Mouse (Mus musculus) heart, postnatal 0 days (tissue): Measurements from ENCODE around the gene Fbxo21. TPM values are rescaled to one million over a fixed set of nuclear protein-coding genes. Genes with fewer than 3 reads are reported as not detected.

Experiments used
- ATAC-seq: fragments of 200-750 bp; cut with Nextera tagmentation; 2 replicates; pipeline ENCODE4 v1.8.0; 2017; ENCODE audit warnings: low read depth, moderate number of reproducible peaks, moderate library complexity; ENCODE audit not compliant: insufficient read depth
- DNase-seq: peaks from one replicate; pipeline ENCODE4 v3.0.0-alpha.2; 2016; ENCODE audit warnings: low spot score
- H3K27ac ChIP-seq: fragments of 300-500 bp; sonication (generic); 2 replicates; pipeline ENCODE4 v1.5.1; 2014; ENCODE audit warnings: low read depth, mild to moderate bottlenecking
- H3K27me3 ChIP-seq: fragments of 300-500 bp; sonication (generic); 2 replicates; pipeline ENCODE4 v1.6.1; 2014; ENCODE audit warnings: low read length, mixed read lengths; ENCODE audit not compliant: control insufficient read depth, insufficient read depth
- H3K36me3 ChIP-seq: fragments of 300-500 bp; sonication (generic); replicated peaks from 2 replicates; pipeline ENCODE4 v1.6.1; 2014; ENCODE audit warnings: low read length, mixed read lengths; ENCODE audit not compliant: control insufficient read depth, insufficient read depth
- H3K4me1 ChIP-seq: fragments of 300-500 bp; sonication (generic); 2 replicates; pipeline ENCODE4 v1.6.1; 2014; ENCODE audit warnings: antibody characterized with exemption; ENCODE audit not compliant: control insufficient read depth, insufficient read depth
- H3K4me2 ChIP-seq: fragments of 300-500 bp; sonication (generic); 2 replicates; pipeline ENCODE4 v1.6.1; 2014; ENCODE audit warnings: low read depth, mild to moderate bottlenecking, low read length, moderate library complexity
- H3K4me3 ChIP-seq: fragments of 300-500 bp; sonication (generic); 2 replicates; pipeline ENCODE4 v1.5.1; 2014; ENCODE audit warnings: low read depth, low read length
- H3K9ac ChIP-seq: fragments of 300-500 bp; sonication (generic); replicated peaks from 2 replicates; pipeline ENCODE4 v1.6.1; 2014; ENCODE audit warnings: low read depth, low read length, mixed read lengths
- H3K9me3 ChIP-seq: fragments of 300-500 bp; sonication (generic); replicated peaks from 2 replicates; pipeline ENCODE4 v1.6.1; 2016; ENCODE audit warnings: low read length; ENCODE audit not compliant: control insufficient read depth
- CTCF ChIP-seq: IDR thresholded peaks from 2 replicates; pipeline ENCODE4 v1.5.1; 2016; ENCODE audit warnings: antibody characterized with exemption, control low read depth, low read depth
- EP300 ChIP-seq: IDR thresholded peaks from 2 replicates; pipeline ENCODE4 v1.6.1; 2016; ENCODE audit warnings: antibody characterized with exemption, low read depth
- WGBS: fragments of 180-500 bp; shearing (Covaris S2); extraction: QIAGEN DNeasy Blood & Tissue Kit; methylation state at CpG from one replicate; pipeline ENCODE4 v1.1.7; 2014; 5-methylcytosine and 5-hydroxymethylcytosine counted together
- polyA plus RNA-seq: library from polyadenylated mRNA; unstranded; fragments of >200 nt; fragmentation: Nextera tagmentation; extraction: Ambion mirVana; gene quantifications from 2 replicates; pipeline ENCODE4 v1.2.1, GENCODE M21; 2015
- total RNA-seq: library from RNA; depleted of rRNA; stranded (reverse); fragments of >200 nt; gene quantifications from 2 replicates; pipeline ENCODE4 v1.2.3, GENCODE M21; 2014; ENCODE audit warnings: low replicate concordance

The Fbxo21 gene
- total and polyA plus RNA-seq, 2 experiments from 2014 or later: 36.0 to 50.8 TPM

DNA sequence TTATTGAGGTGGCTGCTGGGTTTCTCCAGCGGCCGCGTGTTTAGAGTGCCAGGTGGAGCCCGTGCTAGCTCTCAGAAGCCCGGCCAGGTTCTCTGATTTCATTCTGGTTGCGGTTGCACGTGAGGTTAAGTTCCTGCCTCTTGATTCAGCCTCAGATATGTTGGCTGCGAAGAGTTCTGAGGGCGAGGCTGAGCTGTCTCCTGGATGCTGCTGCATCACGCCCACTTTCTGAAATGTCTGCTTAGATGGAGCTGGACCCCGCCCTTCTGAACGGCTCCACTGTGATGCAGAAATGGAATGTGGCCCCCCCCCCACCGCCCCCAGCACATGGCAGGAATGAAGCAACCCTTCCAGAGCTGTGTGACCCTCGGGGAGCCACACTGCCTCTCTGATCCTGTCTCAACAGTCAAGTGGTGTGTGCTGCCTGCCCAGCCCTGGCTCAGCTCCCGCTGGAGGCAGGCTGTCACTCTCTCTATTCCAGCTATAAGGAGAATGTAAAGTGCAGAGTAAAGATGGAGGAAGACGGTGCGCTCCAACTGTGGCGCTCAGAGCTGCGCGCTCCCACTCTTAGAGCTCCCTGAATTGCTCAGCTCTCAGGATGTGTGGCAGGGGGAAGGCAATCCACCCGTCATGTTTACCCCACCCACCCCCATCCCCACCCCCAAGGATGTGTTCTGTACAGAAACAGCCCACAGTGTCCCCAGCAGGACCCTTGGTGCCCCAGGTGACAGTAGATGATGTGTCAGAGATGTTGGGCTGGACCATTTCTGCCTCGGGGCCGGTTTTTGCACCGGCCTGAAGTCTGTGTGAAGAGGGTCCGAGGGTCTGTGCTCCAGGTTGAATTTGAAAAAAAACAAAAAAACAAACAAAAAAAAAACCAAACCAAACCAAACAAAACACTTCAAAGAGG is 60.6 kb downstream of the Fbxo21 start:
- Histone ChIP-seq H3K4me1 (0 out of 2 replicates have a peak, but pooled peaks cover 2% of the 10 kb centered on the region), H3K27ac (no peak overlapping the region), H3K4me2 (peak overlapping the region; percentile 30), H3K9ac (no peak overlapping the region), H3K27me3 (no peaks in the 10 kb centered on the region), H3K36me3 (no peaks in the 10 kb centered on the region), H3K4me3 (no peak overlapping the region), H3K9me3 (peaks cover 5% of the 10 kb centered on the region; the same call in 1 of the 2 replicates)
- ATAC-seq (no peak), DNase-seq (no peak)
- TF ChIP-seq EP300: no peak
- no peak for TF ChIP-seq CTCF
- WGBS: 38% methylated on average over 25 of the region's 25 CpGs

GRCm38 (mm10) chr5:118037798-118038484 is 61.4 kb downstream of the Fbxo21 start:
- DNase-seq (peak; percentile 71), ATAC-seq (peak; percentile 93)
- Histone ChIP-seq H3K27me3 (no peaks in the 10 kb centered on the region), H3K4me2 (peak overlapping the region; percentile 30), H3K9ac (no peak overlapping the region), H3K27ac (peak overlapping the region; percentile 36; the same call in 1 of the 2 replicates), H3K36me3 (no peaks in the 10 kb centered on the region), H3K4me3 (no peak overlapping the region), H3K4me1 (0 out of 2 replicates have a peak, but pooled peaks cover 2% of the 10 kb centered on the region), H3K9me3 (peaks cover 5% of the 10 kb centered on the region; the same call in 1 of the 2 replicates)
- 8% methylated on average over 10 of the region's 10 CpGs for WGBS
- TF ChIP-seq CTCF: no peak

DNA sequence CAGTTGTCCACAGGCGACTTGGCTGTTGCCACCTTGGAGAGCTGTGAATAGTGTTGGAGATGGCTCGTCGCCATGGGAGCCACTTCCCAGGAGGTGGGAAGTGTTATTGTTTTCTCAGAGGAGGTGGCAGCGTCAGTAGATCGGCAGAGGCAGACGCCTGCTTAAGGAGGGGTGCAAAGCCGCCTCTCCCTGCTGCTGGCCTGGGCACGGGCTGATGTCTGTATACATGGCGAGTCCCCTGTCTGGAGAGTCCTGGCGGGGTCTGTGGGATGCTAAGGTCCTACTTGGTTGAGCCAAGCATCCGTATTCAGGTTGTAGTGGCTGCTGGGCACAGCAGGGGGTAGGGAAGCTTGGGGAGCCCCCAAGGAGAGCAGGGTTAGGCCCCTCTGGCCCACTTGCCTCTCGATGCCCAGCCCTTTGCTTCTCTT is 62.7 kb downstream of the Fbxo21 start:
- H3K9ac ChIP-seq: no peak overlapping the region
- ATAC-seq: no peak
- no peak overlapping the region for H3K4me3 ChIP-seq
- H3K27me3 ChIP-seq: no peaks in the 10 kb centered on the region
- no peak overlapping the region for H3K4me2 ChIP-seq
- 34% methylated on average over 12 of the region's 12 CpGs for WGBS
- peaks cover 5% of the 10 kb centered on the region; the same call in 1 of the 2 replicates for H3K9me3 ChIP-seq
- TF ChIP-seq EP300: no peak
- no peak for TF ChIP-seq CTCF
- DNase-seq: no peak
- no peaks in the 10 kb centered on the region for H3K36me3 ChIP-seq
- H3K27ac ChIP-seq: no peak overlapping the region
- H3K4me1 ChIP-seq: 0 out of 2 replicates have a peak, but pooled peaks cover 2% of the 10 kb centered on the region

GRCm38 (mm10) chr5:118042599-118042998 is 66.1 kb downstream of the Fbxo21 start:
- Histone ChIP-seq H3K4me1 (0 out of 2 replicates have a peak, but pooled peaks cover 2% of the 10 kb centered on the region), H3K9me3 (no peaks in the 10 kb centered on the region), H3K27ac (no peak overlapping the region), H3K4me2 (no peak overlapping the region), H3K9ac (no peak overlapping the region), H3K36me3 (no peaks in the 10 kb centered on the region), H3K27me3 (no peaks in the 10 kb centered on the region), H3K4me3 (no peak overlapping the region)
- WGBS: 59% methylated on average over 6 of the region's 6 CpGs
- DNase-seq (no peak), ATAC-seq (no peak)
- TF ChIP-seq CTCF: no peak
- TF ChIP-seq EP300: no peak

GRCm38 (mm10) chr5:118043761-118044160 is 67.2 kb downstream of the Fbxo21 start:
- ATAC-seq (no peak), DNase-seq (no peak)
- no peak overlapping the region for H3K4me3 ChIP-seq
- H3K27ac ChIP-seq: no peak overlapping the region
- TF ChIP-seq CTCF: no peak
- no peak for TF ChIP-seq EP300
- no peaks in the 10 kb centered on the region for H3K27me3 ChIP-seq
- no peaks in the 10 kb centered on the region for H3K36me3 ChIP-seq
- no peaks in the 10 kb centered on the region for H3K9me3 ChIP-seq
- H3K4me2 ChIP-seq: no peak overlapping the region
- H3K4me1 ChIP-seq: no peaks in the 10 kb centered on the region
- no peak overlapping the region for H3K9ac ChIP-seq
- 85% methylated on average over 4 of the region's 4 CpGs for WGBS
